Mouse (Mus musculus) hindlimb bud, embryonic 11.5 days (tissue): ENCODE measurements around the gene Nyap2.
A peak's percentile ranks its signal among the peaks of the same experiment; 100 is the strongest.

Source experiments
- DNase-seq: peaks from one replicate; pipeline ENCODE4 v3.0.0-alpha.2; 2012; ENCODE audit warnings: low read depth, low spot score; ENCODE audit errors: extremely low spot score

Nyap2 gene

GRCm38 (mm10) chr1:81076831-81077664 is at the start of gene Nyap2:
Gene Nyap2 (plus strand): TSS chr1:81076950.
- DNase-seq, result peak; percentile 10

DNA sequence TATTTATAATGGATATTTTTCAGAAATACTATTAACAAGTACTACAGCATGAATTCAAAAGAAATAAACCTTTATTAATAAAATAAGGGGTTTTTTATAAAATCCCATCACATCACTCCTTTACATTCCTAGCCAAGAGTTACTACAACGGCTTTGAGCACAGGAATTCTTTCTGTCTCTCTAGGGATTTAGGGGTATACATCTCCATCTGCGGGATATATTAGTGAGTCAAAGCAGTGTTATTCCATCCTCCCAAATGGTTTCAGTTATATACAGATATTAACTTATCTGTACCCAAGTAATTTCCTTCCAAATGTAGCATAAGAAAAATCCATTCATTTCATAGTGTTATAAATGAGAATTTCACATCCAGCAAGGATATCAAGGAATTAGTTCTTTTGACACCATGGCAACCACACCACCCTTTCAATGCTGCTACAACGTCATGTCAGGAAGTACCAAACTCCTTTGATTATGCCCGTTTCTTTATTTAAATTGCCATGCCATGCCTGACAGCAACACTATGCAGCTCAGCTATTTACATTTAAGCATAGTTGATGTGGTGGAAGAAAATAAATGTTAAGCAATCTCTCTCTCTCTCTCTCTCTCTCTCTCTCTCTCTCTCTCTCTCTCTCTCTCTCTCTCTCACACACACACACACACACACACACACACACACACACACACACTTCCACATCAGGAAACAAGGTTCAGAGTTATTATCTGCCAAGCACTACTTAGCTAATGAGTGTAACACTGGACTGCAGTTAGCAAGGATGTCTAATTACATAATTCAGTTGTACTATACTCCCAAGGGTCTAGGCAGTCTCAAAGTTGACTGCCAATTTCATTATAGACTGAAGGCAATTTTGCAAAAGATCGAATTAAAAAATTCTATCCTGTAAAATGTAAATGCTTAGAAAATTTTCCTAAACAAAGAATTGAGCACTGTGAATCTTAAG is 33.6 kb upstream of the Nyap2 start:
- DNase-seq, result no peak

- no peak for DNase-seq
Observed at GRCm38 (mm10) chr1:81058340-81058739, 18.4 kb upstream of the Nyap2 start.

- DNase-seq, result no peak
Observed at GRCm38 (mm10) chr1:81058835-81059234, 17.9 kb upstream of the Nyap2 start.

- DNase-seq, result no peak
Observed at GRCm38 (mm10) chr1:81062811-81063210, 13.9 kb upstream of the Nyap2 start.

GRCm38 (mm10) chr1:81076259-81076658 is 491 bp upstream of the Nyap2 start:
- no peak for DNase-seq

DNA sequence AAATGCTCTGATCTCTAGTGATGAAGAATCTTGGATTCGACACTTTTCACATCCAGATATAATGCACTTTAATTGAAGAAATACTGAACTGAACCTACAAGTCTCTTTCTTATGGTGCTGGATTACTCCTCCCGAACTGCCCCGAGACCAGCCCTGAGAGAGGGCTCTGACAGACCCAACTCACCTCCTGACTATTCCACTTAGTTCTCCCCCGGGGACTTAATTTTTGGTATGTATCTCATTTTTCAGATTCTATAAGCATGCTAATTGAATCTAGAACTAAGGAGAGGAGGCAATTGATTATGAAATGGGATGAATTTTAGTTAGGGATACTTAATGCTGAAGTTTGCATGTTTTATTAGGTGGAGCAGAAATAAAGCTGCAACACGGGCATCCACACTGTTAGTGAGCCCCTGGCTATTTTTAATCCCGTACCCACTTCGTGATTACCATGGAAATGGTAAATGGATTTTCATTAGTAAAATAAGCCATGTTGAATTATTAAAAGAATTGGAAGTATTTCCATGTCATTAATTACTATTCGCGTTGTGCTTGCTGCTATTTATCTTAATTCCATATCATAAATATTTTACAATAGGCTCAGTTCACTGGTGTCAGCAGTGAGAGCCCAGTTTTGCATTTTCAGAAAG is 1.0 kb downstream of the Nyap2 start:
- DNase-seq, result no peak

GRCm38 (mm10) chr1:81087485-81087884 is 10.7 kb downstream of the Nyap2 start:
- DNase-seq, result no peak

GRCm38 (mm10) chr1:81090400-81090799 is 13.7 kb downstream of the Nyap2 start:
- DNase-seq, result no peak

DNA sequence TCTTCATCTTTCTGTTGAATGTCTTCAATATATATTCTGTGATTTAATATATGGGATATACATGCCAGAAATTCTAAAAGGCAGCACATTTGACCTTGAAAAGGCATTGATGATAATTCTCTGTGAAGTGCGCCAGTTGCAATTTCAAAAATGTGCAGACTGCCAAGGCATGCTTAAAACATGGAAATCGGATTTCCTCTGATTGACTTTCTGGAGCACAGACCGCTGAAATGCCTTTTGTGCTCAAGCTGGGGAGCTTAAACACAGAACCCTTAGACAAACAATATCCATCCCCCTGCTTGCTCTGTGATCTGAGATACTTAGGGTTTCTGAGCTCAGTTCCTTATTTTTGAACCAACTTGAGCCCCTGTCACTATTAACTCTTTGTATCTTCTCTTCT is 14.2 kb downstream of the Nyap2 start:
- DNase-seq, result no peak

DNA sequence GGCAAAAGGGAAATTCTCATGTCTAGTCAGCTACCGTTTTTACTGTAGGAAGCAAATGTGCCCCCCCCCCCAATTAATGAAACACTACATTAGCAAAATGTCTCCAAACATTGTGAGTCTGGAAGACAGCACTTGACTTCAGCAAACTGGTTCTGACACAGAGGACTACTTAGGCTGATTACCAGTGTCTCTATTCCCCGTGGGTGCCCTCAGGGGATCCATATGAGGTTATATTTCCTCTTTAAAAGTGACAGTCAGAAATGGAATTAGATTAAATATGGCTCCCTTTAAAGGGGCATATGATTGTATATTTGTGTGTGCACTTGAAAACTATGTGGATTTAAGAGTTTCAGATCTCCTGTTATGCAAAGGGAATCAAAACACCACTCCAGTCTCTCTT is 15.3 kb downstream of the Nyap2 start:
- no peak for DNase-seq

DNA sequence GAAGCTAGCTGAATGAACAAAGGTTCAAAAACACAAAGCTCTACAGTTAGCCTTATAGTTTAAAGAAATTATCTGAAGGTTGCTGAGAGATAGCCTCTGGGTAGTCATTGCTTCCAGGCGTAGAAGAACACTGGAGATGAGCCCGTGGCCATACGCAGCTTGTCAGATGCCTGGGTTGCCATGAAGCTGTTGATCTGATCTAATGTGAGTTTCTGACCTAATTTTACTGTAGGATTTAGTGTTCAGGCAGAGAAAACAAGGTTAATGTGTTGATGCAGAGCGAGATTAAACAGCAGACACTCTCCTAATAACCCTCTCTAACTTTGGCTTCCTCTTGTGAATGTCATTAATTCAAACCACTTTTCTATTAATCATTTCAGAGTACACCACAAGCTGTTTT is 16.1 kb downstream of the Nyap2 start:
- no peak for DNase-seq

GRCm38 (mm10) chr1:81098950-81099349 is 22.2 kb downstream of the Nyap2 start:
- DNase-seq, result no peak

DNA sequence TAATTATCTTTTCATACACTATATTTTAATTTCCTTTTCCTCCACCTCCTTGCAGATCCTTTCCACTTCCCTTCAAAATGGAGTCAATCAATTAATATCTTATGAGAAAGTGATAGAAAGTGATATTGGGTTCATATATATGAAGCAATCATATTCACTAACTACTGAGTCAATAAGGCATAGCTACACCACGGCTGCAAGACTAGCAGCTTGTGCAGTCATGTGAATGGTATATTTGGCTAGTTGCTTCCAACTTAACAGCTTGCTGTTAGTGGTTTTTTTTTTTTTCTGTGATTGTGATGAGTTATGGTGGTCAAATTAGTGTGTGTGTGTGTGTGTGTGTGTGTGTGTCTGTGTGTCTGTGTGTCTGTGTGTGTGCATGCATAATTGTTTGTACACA is 25.0 kb downstream of the Nyap2 start:
- DNase-seq, result no peak

- no peak for DNase-seq
Observed at GRCm38 (mm10) chr1:81119732-81120131, 43.0 kb downstream of the Nyap2 start.

DNA sequence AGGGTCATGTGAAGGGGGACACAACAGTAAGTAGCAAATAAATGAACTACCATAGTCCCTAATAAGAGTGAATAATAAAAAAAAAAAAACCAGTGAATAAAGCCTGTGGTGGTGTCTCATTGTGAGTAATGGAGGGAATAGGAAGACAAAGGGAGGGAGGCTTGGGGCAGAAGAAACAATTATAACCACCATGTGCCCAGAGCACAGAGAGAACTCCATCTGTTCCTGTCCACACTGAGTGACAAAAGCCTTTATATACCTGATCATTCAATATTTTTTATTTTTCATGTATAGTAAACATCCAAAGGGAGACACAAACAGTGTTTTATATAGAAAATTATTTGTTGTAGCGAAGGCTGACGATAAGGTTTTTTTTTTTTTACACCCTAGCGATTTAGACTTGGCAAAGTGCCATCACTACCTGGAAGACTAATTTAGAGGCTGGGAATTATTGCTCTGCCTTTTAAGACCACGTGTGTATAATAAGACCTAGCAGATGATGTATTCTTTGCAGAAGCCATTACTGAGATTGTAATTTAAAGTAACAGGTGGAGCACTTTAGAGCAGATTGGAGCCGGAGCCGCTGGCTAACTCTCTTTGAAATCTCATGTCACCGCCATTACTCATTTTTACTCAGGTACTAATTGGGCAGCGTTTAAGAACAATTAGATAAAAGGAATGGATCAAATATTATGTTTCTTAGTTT is 55.4 kb downstream of the Nyap2 start:
- DNase-seq, result no peak

GRCm38 (mm10) chr1:81143855-81144254 is 67.1 kb downstream of the Nyap2 start:
- no peak for DNase-seq

- no peak for DNase-seq
Observed at GRCm38 (mm10) chr1:81145576-81145975, 68.8 kb downstream of the Nyap2 start.

DNA sequence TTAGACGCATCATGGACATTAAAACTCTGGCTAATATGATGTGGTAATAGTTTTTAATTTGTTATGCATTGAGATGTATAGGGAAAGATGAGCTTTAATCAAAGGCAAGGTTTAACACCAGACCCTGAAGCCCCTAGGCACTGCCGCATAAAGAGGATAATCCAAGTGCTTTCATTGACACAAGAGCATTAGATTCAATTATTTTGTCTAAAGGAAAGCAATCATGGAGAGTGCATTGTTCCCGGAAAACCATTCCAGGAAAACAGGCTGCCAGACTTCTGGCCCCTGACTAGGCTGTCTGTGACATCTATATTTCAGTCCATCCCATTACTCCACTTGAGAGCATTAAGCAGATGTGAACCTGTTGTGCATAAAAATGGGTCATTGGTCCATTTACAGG is 92.5 kb downstream of the Nyap2 start:
- DNase-seq, result no peak

DNA sequence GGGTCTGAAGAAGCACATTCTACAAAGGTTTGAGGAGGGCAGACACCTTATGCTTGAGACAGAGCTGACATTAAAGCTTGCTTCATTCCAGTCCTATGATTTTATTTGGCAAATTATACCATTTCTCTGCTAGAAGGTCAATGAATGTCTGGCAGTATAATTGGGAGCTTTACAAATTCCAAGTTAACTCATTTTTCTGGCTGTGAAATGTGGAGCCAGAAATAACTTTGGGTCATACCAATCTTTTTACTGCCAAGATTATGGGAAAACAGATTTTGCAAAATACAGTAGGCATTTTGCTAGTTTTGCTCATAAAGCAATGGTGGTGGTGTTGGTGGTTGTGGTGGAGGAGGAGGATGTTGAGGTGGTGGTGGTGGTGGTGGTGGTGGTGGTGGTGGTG is 96.0 kb downstream of the Nyap2 start:
- no peak for DNase-seq

DNA sequence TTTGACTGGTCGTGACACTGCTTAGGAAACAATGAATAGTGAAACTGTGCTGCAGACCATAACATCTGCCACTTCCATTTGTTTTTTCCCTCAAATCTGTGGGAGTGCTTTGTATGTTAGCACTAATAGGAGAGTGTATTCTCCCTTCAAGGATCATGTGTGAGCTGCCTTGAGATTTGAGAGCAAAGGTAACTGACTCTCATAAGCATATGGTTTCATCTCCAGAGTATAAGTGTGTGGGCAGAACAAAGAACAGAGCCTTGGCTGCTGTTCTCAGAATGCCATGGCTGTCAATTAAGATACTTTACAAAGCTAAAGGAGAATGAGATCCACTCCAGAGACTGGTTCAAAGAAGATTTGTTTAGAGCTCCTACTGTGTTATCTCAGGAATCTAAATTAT is 96.6 kb downstream of the Nyap2 start:
- no peak for DNase-seq
